Mouse (Mus musculus): ENCODE data around the gene Hivep2. TPM values are rescaled to one million over a fixed set of nuclear protein-coding genes. Genes with fewer than 3 reads are reported as not detected.

Gene Hivep2
- polyA plus RNA-seq, 1 experiment from 2014 or later = 4.7 TPM

DNA sequence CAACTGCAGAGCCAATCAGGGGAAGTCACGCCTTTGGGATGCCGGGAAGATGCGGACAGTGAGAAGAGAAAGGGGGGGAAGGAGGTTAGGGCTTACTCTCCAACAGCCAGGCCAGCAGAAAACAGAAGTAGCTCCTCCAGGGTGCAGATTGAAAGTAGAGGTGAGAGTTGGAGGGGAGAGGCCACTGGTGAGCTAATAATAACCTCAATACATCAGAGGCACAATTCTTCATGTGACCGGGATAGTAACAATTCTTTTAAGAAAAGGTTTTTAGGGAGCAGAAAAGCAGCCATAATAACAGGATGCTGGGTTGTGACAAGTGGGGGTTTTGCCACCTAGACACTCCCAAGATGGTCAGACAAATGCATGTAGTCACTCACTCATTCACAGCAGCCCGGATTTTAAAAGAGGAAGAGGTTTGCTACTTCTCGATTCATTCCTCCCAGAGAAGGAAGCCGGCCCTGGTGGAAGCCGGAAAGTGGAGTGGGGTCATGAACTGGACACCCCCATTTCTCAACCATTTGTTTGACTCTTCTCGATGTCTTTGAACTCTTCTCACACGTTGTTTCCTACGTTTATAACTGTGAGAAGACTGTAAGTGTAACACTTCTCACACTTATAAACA lies 220.6 kb downstream of the Hivep2 start:
- Histone ChIP-seq H3K27ac (ENCODE audit: low read length) (no peak overlapping the region), H3K9ac (ENCODE audit: low read length) (no peak overlapping the region), H3K4me1 (replicated peaks; ENCODE audit: control insufficient read depth, insufficient read depth, low read length) (0 out of 2 replicates have a peak, but pooled peaks cover 3% of the 10 kb centered on the region), H3K27me3 (ENCODE audit: control insufficient read depth, insufficient read depth, low read depth, low read length) (no peaks in the 10 kb centered on the region), H3K4me2 (ENCODE audit: low read depth, low read length) (no peak overlapping the region), H3K9me3 (ENCODE audit: control insufficient read depth, low read length) (no peaks in the 10 kb centered on the region), H3K36me3 (ENCODE audit: control insufficient read depth, insufficient read depth, low read length) (no peaks in the 10 kb centered on the region), H3K4me3 (ENCODE audit: low read length) (no peak overlapping the region)
- WGBS = 40% methylated on average over 11 of the region's 11 CpGs
- no peak for ATAC-seq (ENCODE audit: low read depth)

DNA sequence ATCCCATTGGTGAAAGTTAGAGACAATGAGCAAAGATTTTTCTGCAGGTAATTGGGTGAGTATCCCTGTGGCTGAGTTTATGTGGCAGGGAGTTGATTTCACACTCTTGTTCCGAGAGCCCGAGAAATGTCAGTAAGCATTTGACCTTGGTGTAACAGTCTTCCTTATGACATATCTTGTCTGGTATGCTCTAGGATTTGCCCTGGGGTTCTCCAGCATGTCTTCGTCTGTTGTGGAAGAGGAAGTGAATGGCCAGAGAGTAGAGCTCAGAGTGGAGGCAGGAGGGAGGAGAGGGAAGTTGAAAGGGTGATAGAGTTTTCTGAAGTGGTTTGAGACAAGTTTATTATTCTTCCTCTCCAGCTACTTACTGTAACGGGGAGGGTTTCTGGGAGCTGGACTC lies 223.2 kb downstream of the Hivep2 start:
- Histone ChIP-seq H3K27me3 (ENCODE audit: control insufficient read depth, insufficient read depth, low read depth, low read length) (no peaks in the 10 kb centered on the region), H3K36me3 (ENCODE audit: control insufficient read depth, insufficient read depth, low read length) (no peaks in the 10 kb centered on the region), H3K9me3 (ENCODE audit: control insufficient read depth, low read length) (no peaks in the 10 kb centered on the region), H3K9ac (ENCODE audit: low read length) (no peak overlapping the region), H3K27ac (ENCODE audit: low read length) (no peak overlapping the region), H3K4me3 (ENCODE audit: low read length) (no peak overlapping the region), H3K4me1 (replicated peaks; ENCODE audit: control insufficient read depth, insufficient read depth, low read length) (0 out of 2 replicates have a peak, but pooled peaks cover 3% of the 10 kb centered on the region), H3K4me2 (ENCODE audit: low read depth, low read length) (no peak overlapping the region)
- ATAC-seq (ENCODE audit: low read depth) = no peak
- 26% methylated on average over 4 of the region's 4 CpGs for WGBS

DNA sequence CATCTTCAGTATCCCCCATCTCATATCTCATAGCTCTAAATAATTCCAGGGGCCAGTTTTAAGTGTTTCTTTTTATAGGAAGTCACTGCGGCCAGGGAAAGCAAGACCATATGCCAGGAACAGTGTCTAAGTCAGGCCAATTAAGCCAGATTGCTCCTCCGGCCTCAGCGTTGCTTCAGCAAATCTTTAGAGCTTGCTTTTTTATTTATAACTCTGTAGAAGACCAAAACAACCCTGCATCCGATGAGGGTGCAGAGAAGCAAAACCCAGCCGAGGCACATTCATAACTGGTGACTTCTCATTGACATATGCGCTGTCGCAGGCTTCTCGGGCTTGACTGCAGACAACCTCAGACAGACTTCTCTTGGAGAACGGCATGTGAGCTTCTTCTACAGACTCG lies 225.3 kb downstream of the Hivep2 start:
- H3K27me3 ChIP-seq (ENCODE audit: control insufficient read depth, insufficient read depth, low read depth, low read length) = no peaks in the 10 kb centered on the region
- H3K4me1 ChIP-seq (replicated peaks; ENCODE audit: control insufficient read depth, insufficient read depth, low read length) = 0 out of 2 replicates have a peak, but pooled peaks cover 3% of the 10 kb centered on the region
- H3K9me3 ChIP-seq (ENCODE audit: control insufficient read depth, low read length) = no peaks in the 10 kb centered on the region
- no peak overlapping the region for H3K27ac ChIP-seq (ENCODE audit: low read length)
- WGBS = 74% methylated on average over 10 of the region's 10 CpGs
- no peak for ATAC-seq (ENCODE audit: low read depth)
- H3K9ac ChIP-seq (ENCODE audit: low read length) = no peak overlapping the region
- no peaks in the 10 kb centered on the region for H3K36me3 ChIP-seq (ENCODE audit: control insufficient read depth, insufficient read depth, low read length)
- H3K4me3 ChIP-seq (ENCODE audit: low read length) = no peak overlapping the region
- no peak overlapping the region for H3K4me2 ChIP-seq (ENCODE audit: low read depth, low read length)

DNA sequence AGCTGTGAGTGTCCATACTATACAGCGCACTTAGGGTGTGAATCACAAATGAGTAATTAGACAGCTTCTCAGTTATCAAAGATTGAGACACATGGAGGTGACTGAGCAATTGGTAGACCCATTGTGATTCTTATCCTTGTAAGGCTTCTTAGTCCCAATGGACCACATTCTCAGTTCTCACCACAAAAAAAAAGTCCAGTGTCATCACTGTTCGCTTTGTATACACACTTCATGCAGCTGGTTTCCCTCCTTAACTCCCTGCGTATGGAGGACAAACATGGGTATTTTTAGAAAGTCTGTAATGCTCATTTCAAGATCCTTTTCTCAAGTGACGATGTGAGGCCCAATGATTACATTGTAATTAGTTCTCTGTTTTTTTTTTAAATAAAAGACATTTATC lies 226.3 kb downstream of the Hivep2 start:
- H3K9ac ChIP-seq (ENCODE audit: low read length) = no peak overlapping the region
- no peaks in the 10 kb centered on the region for H3K36me3 ChIP-seq (ENCODE audit: control insufficient read depth, insufficient read depth, low read length)
- no peak overlapping the region for H3K27ac ChIP-seq (ENCODE audit: low read length)
- ATAC-seq (ENCODE audit: low read depth) = peak; percentile 41; the same call in 1 of the 2 replicates
- H3K4me1 ChIP-seq (replicated peaks; ENCODE audit: control insufficient read depth, insufficient read depth, low read length) = 0 out of 2 replicates have a peak, but pooled peaks cover 3% of the 10 kb centered on the region
- H3K27me3 ChIP-seq (ENCODE audit: control insufficient read depth, insufficient read depth, low read depth, low read length) = no peaks in the 10 kb centered on the region
- no peak overlapping the region for H3K4me2 ChIP-seq (ENCODE audit: low read depth, low read length)
- 60% methylated on average over 4 of the region's 4 CpGs for WGBS
- H3K9me3 ChIP-seq (ENCODE audit: control insufficient read depth, low read length) = no peaks in the 10 kb centered on the region
- H3K4me3 ChIP-seq (ENCODE audit: low read length) = no peak overlapping the region

DNA sequence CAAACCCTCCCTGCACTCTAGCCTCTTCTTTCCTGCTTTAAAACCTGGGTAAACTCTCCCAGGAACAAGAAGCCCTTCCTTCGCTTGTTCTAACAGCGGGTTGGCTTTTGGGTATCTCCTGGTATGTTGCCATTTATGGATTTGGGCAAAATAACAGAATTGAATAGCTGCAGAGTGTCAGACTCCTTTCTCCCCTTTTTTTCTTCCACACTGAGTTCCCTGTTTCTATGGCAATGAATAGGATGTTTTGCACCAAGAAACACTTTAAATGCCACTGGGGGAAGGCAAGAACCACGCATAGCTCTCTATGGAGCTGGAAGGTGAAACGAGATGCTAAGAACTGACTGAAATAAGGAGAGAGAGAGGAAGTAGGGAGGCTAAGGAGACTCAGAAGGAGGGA lies 227.8 kb downstream of the Hivep2 start:
- ATAC-seq (ENCODE audit: low read depth) = no peak
- Histone ChIP-seq H3K9ac (ENCODE audit: low read length) (no peak overlapping the region), H3K36me3 (ENCODE audit: control insufficient read depth, insufficient read depth, low read length) (no peaks in the 10 kb centered on the region), H3K9me3 (ENCODE audit: control insufficient read depth, low read length) (no peaks in the 10 kb centered on the region), H3K4me3 (ENCODE audit: low read length) (no peak overlapping the region), H3K27me3 (ENCODE audit: control insufficient read depth, insufficient read depth, low read depth, low read length) (no peaks in the 10 kb centered on the region), H3K27ac (ENCODE audit: low read length) (no peak overlapping the region), H3K4me1 (replicated peaks; ENCODE audit: control insufficient read depth, insufficient read depth, low read length) (0 out of 2 replicates have a peak, but pooled peaks cover 3% of the 10 kb centered on the region), H3K4me2 (ENCODE audit: low read depth, low read length) (no peak overlapping the region)
- WGBS = 72% methylated on average over 4 of the region's 4 CpGs

DNA sequence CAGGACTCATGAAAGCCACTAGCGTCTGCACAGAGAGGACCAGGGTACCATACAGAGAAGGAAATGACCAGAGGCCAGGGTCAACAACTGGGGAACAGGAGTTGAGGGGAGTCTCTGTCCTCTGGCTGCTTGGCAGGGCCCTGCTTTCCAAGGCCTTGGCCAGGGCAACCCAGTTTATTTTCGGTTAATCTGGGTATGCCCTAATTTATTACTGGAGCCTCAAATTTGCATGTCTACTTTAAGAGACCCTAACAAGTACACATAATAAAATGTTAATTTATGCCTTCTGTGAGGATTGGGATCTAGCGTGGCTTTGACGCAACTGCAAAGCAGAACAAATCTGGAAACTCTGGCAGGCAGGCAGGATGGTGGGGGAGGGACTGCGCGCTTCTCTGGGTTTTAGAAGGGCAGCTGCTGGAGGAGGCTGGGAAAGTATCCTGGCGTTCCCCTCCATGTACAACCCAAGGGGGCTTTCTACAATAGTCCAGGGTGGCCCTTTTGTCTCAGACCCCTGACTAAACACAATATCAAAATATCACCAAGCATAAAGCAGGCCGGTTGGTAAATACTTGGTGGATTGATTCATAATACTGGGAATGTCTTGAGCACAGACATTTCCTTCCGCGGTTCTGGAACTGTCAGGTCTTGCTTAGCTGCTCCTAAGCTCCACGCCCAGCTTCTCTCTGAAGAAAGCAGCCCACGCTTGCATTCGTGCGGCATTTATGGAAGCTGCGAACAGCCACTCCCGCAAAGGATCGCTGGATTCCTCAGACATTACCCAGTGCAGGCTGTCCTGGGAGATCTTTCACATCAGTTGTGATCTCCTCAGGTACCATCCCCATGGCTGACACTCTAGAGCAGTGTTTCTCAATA lies 230.1 kb downstream of the Hivep2 start:
- H3K4me3 ChIP-seq (ENCODE audit: low read length) = no peak overlapping the region
- H3K9me3 ChIP-seq (ENCODE audit: control insufficient read depth, low read length) = no peaks in the 10 kb centered on the region
- no peak overlapping the region for H3K9ac ChIP-seq (ENCODE audit: low read length)
- no peak overlapping the region for H3K27ac ChIP-seq (ENCODE audit: low read length)
- H3K4me2 ChIP-seq (ENCODE audit: low read depth, low read length) = no peak overlapping the region
- 86% methylated on average over 17 of the region's 17 CpGs for WGBS
- H3K4me1 ChIP-seq (replicated peaks; ENCODE audit: control insufficient read depth, insufficient read depth, low read length) = peaks cover 3% of the 10 kb centered on the region; the same call in 1 of the 2 replicates
- no peaks in the 10 kb centered on the region for H3K27me3 ChIP-seq (ENCODE audit: control insufficient read depth, insufficient read depth, low read depth, low read length)
- no peak for ATAC-seq (ENCODE audit: low read depth)
- H3K36me3 ChIP-seq (ENCODE audit: control insufficient read depth, insufficient read depth, low read length) = no peaks in the 10 kb centered on the region

DNA sequence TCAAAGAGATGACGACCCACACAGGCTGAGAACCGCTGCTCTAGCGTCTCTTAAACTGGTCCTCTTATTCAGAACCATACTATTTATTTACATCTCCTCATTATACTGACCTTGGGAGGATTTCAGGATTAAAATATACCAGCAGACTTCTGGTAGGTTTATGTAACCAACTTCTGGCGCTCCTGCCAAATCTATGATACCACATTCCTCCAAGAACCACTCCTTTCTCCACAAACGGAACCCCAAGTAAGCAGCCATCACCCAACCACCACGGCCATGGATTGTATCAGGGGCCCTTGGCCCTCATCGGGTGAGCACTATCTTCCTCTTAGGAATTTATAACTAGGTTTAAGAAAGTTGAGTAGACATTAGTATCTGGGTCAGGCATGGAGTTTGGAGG lies 230.9 kb downstream of the Hivep2 start:
- Histone ChIP-seq H3K27me3 (ENCODE audit: control insufficient read depth, insufficient read depth, low read depth, low read length) (no peaks in the 10 kb centered on the region), H3K27ac (ENCODE audit: low read length) (no peak overlapping the region), H3K36me3 (ENCODE audit: control insufficient read depth, insufficient read depth, low read length) (no peaks in the 10 kb centered on the region), H3K4me3 (ENCODE audit: low read length) (no peak overlapping the region), H3K9me3 (ENCODE audit: control insufficient read depth, low read length) (no peaks in the 10 kb centered on the region), H3K9ac (ENCODE audit: low read length) (no peak overlapping the region), H3K4me1 (replicated peaks; ENCODE audit: control insufficient read depth, insufficient read depth, low read length) (no peaks in the 10 kb centered on the region; the same call in 1 of the 2 replicates), H3K4me2 (ENCODE audit: low read depth, low read length) (no peak overlapping the region)
- no peak for ATAC-seq (ENCODE audit: low read depth)
- 77% methylated on average over 7 of the region's 7 CpGs for WGBS

DNA sequence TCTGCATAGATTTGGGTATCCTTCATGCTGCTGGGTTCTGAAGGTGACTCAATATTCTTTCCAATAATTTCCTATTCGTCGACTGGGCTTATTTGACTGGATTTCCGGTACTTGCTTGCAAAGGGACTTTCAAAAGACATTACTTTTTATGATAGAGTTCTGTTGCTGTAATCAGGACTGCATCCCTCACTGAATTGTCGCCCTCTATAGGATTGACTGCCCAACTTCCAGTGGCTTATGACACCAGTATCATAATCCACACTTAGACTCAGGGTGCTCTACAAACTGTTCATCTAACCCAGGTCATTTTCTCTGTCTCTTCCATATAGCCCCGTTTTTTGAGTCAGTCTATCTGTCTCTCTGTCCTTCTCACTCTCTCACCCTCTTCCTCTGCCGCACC lies 231.4 kb downstream of the Hivep2 start:
- Histone ChIP-seq H3K9ac (ENCODE audit: low read length) (no peak overlapping the region), H3K4me2 (ENCODE audit: low read depth, low read length) (no peak overlapping the region), H3K27ac (ENCODE audit: low read length) (no peak overlapping the region), H3K4me1 (replicated peaks; ENCODE audit: control insufficient read depth, insufficient read depth, low read length) (no peaks in the 10 kb centered on the region; the same call in 1 of the 2 replicates), H3K27me3 (ENCODE audit: control insufficient read depth, insufficient read depth, low read depth, low read length) (no peaks in the 10 kb centered on the region), H3K36me3 (ENCODE audit: control insufficient read depth, insufficient read depth, low read length) (no peaks in the 10 kb centered on the region), H3K9me3 (ENCODE audit: control insufficient read depth, low read length) (no peaks in the 10 kb centered on the region), H3K4me3 (ENCODE audit: low read length) (no peak overlapping the region)
- WGBS = 66% methylated on average over 6 of the region's 6 CpGs
- no peak for ATAC-seq (ENCODE audit: low read depth)

DNA sequence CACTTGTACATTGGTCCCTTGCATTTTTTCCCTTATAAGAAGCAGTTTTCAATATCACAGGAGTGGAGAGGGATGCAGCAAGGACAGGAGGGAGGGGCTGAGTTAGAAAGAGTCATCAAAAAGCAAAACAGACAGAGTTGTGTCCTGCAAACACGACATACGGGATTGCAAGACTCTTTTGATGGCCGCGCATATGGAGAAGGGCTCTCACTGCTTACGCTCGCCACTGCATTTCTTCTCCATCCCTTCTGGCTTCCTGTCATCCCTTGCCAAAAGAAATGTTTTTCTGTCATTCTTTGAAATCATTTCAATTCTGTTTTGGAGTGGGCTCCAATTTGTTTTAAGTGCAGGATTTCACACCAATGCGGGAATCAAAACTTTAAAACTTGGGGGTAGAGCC lies 233.5 kb downstream of the Hivep2 start:
- WGBS = 53% methylated on average over 7 of the region's 7 CpGs

More for the DNA sequence above, 233.5 kb downstream of the Hivep2 start:
- H3K9ac ChIP-seq (ENCODE audit: low read length) = no peak overlapping the region
- H3K36me3 ChIP-seq (ENCODE audit: control insufficient read depth, insufficient read depth, low read length) = no peaks in the 10 kb centered on the region
- no peak for ATAC-seq (ENCODE audit: low read depth)
- no peaks in the 10 kb centered on the region for H3K27me3 ChIP-seq (ENCODE audit: control insufficient read depth, insufficient read depth, low read depth, low read length)
- no peaks in the 10 kb centered on the region for H3K9me3 ChIP-seq (ENCODE audit: control insufficient read depth, low read length)
- no peak overlapping the region for H3K27ac ChIP-seq (ENCODE audit: low read length)
- H3K4me3 ChIP-seq (ENCODE audit: low read length) = no peak overlapping the region
- H3K4me1 ChIP-seq (replicated peaks; ENCODE audit: control insufficient read depth, insufficient read depth, low read length) = no peaks in the 10 kb centered on the region; the same call in 1 of the 2 replicates
- H3K4me2 ChIP-seq (ENCODE audit: low read depth, low read length) = no peak overlapping the region

Measured in lung, embryonic 16.5 days (tissue).